Mouse (Mus musculus): ENCODE results near the gene Plin4. TPM values are rescaled to one million over a fixed set of nuclear protein-coding genes. Genes with fewer than 3 reads are reported as not detected.

The Plin4 gene
- total and polyA plus RNA-seq, 2 experiments from 2014 or later, result 0.08 to 0.99 TPM

GRCm38 (mm10) chr17:56103465-56104285 lies 5.9 kb downstream of the Plin4 start:
- no peak overlapping the region for H3K27ac ChIP-seq
- no peak for ATAC-seq
- H3K4me1 ChIP-seq (ENCODE audit: insufficient read depth, low read length), result no peaks in the 10 kb centered on the region
- H3K27me3 ChIP-seq (ENCODE audit: insufficient read depth, low read length), result no peaks in the 10 kb centered on the region
- H3K9ac ChIP-seq (replicated peaks; ENCODE audit: low read length), result no peak overlapping the region
- H3K4me2 ChIP-seq (ENCODE audit: low read depth, low read length), result no peak overlapping the region
- no peaks in the 10 kb centered on the region for H3K9me3 ChIP-seq (ENCODE audit: low read length)
- H3K36me3 ChIP-seq (ENCODE audit: insufficient read depth, low read length), result peaks cover 40% of the 10 kb centered on the region
- no peak for TF ChIP-seq CTCF (IDR thresholded peaks at IDR 0.05; ENCODE audit: low read depth)
- H3K4me3 ChIP-seq (ENCODE audit: low read length), result no peak overlapping the region
- no peak for DNase-seq (ENCODE audit: low spot score)
- 94% methylated on average over 8 of the region's 8 CpGs for WGBS

GRCm38 (mm10) chr17:56102927-56103326 lies 6.7 kb downstream of the Plin4 start:
- Histone ChIP-seq H3K27ac (no peak overlapping the region), H3K9ac (replicated peaks; ENCODE audit: low read length) (no peak overlapping the region), H3K4me1 (ENCODE audit: insufficient read depth, low read length) (no peaks in the 10 kb centered on the region), H3K4me3 (ENCODE audit: low read length) (no peak overlapping the region), H3K9me3 (ENCODE audit: low read length) (no peaks in the 10 kb centered on the region), H3K27me3 (ENCODE audit: insufficient read depth, low read length) (no peaks in the 10 kb centered on the region), H3K4me2 (ENCODE audit: low read depth, low read length) (no peak overlapping the region), H3K36me3 (ENCODE audit: insufficient read depth, low read length) (peaks cover 47% of the 10 kb centered on the region)
- DNase-seq (ENCODE audit: low spot score) (no peak), ATAC-seq (no peak)
- no peak for TF ChIP-seq CTCF (IDR thresholded peaks at IDR 0.05; ENCODE audit: low read depth)
- 96% methylated on average over 9 of the region's 9 CpGs for WGBS

- Histone ChIP-seq H3K4me1 (ENCODE audit: insufficient read depth, low read length) (no peaks in the 10 kb centered on the region), H3K9ac (replicated peaks; ENCODE audit: low read length) (no peak overlapping the region), H3K27ac (no peak overlapping the region), H3K9me3 (ENCODE audit: low read length) (no peaks in the 10 kb centered on the region), H3K36me3 (ENCODE audit: insufficient read depth, low read length) (peaks cover 53% of the 10 kb centered on the region), H3K4me3 (ENCODE audit: low read length) (no peak overlapping the region), H3K4me2 (ENCODE audit: low read depth, low read length) (no peak overlapping the region), H3K27me3 (ENCODE audit: insufficient read depth, low read length) (no peaks in the 10 kb centered on the region)
- 90% methylated on average over 5 of the region's 5 CpGs for WGBS
- DNase-seq (ENCODE audit: low spot score), result no peak
- no peak for TF ChIP-seq CTCF (IDR thresholded peaks at IDR 0.05; ENCODE audit: low read depth)
- ATAC-seq, result no peak
Measured at GRCm38 (mm10) chr17:56102158-56102557, 7.4 kb downstream of the Plin4 start.

- H3K27ac ChIP-seq, result no peak overlapping the region
- no peak for DNase-seq (ENCODE audit: low spot score)
- no peak for TF ChIP-seq CTCF (IDR thresholded peaks at IDR 0.05; ENCODE audit: low read depth)
- H3K9me3 ChIP-seq (ENCODE audit: low read length), result no peaks in the 10 kb centered on the region
- no peaks in the 10 kb centered on the region for H3K27me3 ChIP-seq (ENCODE audit: insufficient read depth, low read length)
- no peak for ATAC-seq
- H3K4me3 ChIP-seq (ENCODE audit: low read length), result no peak overlapping the region
- H3K4me1 ChIP-seq (ENCODE audit: insufficient read depth, low read length), result no peaks in the 10 kb centered on the region
- 89% methylated on average over 3 of the region's 3 CpGs for WGBS
- peaks cover 66% of the 10 kb centered on the region for H3K36me3 ChIP-seq (ENCODE audit: insufficient read depth, low read length)
- H3K4me2 ChIP-seq (ENCODE audit: low read depth, low read length), result no peak overlapping the region
- H3K9ac ChIP-seq (replicated peaks; ENCODE audit: low read length), result no peak overlapping the region
Measured at GRCm38 (mm10) chr17:56100811-56101210, 8.8 kb downstream of the Plin4 start.

- peak; percentile 30 for TF ChIP-seq CTCF (IDR thresholded peaks at IDR 0.05; ENCODE audit: low read depth)
- WGBS, result 92% methylated on average over 15 of the region's 15 CpGs
Measured at GRCm38 (mm10) chr17:56098711-56099572, 10.7 kb downstream of the Plin4 start.

GRCm38 (mm10) chr17:56098180-56098579 lies 11.4 kb downstream of the Plin4 start:
- DNase-seq (ENCODE audit: low spot score) (no peak), ATAC-seq (no peak)
- H3K4me3 ChIP-seq (ENCODE audit: low read length), result no peak overlapping the region
- H3K4me2 ChIP-seq (ENCODE audit: low read depth, low read length), result no peak overlapping the region
- H3K27me3 ChIP-seq (ENCODE audit: insufficient read depth, low read length), result no peaks in the 10 kb centered on the region
- 92% methylated on average over 8 of the region's 8 CpGs for WGBS
- H3K36me3 ChIP-seq (ENCODE audit: insufficient read depth, low read length), result peaks cover 69% of the 10 kb centered on the region
- no peak for TF ChIP-seq CTCF (IDR thresholded peaks at IDR 0.05; ENCODE audit: low read depth)
- H3K9ac ChIP-seq (replicated peaks; ENCODE audit: low read length), result no peak overlapping the region
- no peak overlapping the region for H3K27ac ChIP-seq
- no peaks in the 10 kb centered on the region for H3K4me1 ChIP-seq (ENCODE audit: insufficient read depth, low read length)
- H3K9me3 ChIP-seq (ENCODE audit: low read length), result no peaks in the 10 kb centered on the region

More at GRCm38 (mm10) chr17:56098711-56099572, 10.7 kb downstream of the Plin4 start:
- no peak for DNase-seq (ENCODE audit: low spot score)
- Histone ChIP-seq H3K9ac (replicated peaks; ENCODE audit: low read length) (no peak overlapping the region), H3K4me2 (ENCODE audit: low read depth, low read length) (no peak overlapping the region), H3K27ac (no peak overlapping the region), H3K4me3 (ENCODE audit: low read length) (no peak overlapping the region), H3K36me3 (ENCODE audit: insufficient read depth, low read length) (peaks cover 69% of the 10 kb centered on the region), H3K4me1 (ENCODE audit: insufficient read depth, low read length) (no peaks in the 10 kb centered on the region), H3K27me3 (ENCODE audit: insufficient read depth, low read length) (no peaks in the 10 kb centered on the region), H3K9me3 (ENCODE audit: low read length) (no peaks in the 10 kb centered on the region)
- ATAC-seq, result no peak
